Mouse (Mus musculus) CH12.LX (cell line): ENCODE results near the gene Skida1. TPM values are rescaled to one million over a fixed set of nuclear protein-coding genes. Genes with fewer than 3 reads are reported as not detected.
A peak's percentile ranks its signal among the peaks of the same experiment; 100 is the strongest.

ENCODE experiments used
- DNase-seq: peaks from one replicate; pipeline ENCODE4 v3.0.0-alpha.2; 2013; ENCODE audit errors: extremely low read depth
- H3K27ac ChIP-seq: 2 replicates; pipeline ENCODE4 v1.5.1; 2012; ENCODE audit warnings: low read depth, mild to moderate bottlenecking, control low read depth, moderate library complexity; ENCODE audit not compliant: insufficient read depth
- H3K27me3 ChIP-seq: replicated peaks from 2 replicates; pipeline ENCODE3; 2012; ENCODE audit warnings: inconsistent platforms
- H3K36me3 ChIP-seq, 2 experiments: replicated peaks in 1 of 2; 2 replicates each; pipeline versions ENCODE3 to v1.6.1; 2012; ENCODE audit warnings: inconsistent platforms in 1 of 2, low read length in 1 of 2, mild to moderate bottlenecking in 1 of 2, mixed read lengths in 1 of 2, moderate library complexity in 1 of 2; ENCODE audit not compliant: control insufficient read depth in 1 of 2, insufficient read depth in 1 of 2
- H3K4me1 ChIP-seq, 2 experiments: 2 replicates each; pipeline ENCODE4 v1.6.1; 2012; ENCODE audit warnings: inconsistent platforms in 1 of 2, moderate library complexity in 1 of 2; ENCODE audit not compliant: insufficient read depth in 2 of 2, control insufficient read depth in 1 of 2
- H3K4me2 ChIP-seq: 2 replicates; pipeline ENCODE4 v1.6.1; 2012; ENCODE audit warnings: low read depth, mild to moderate bottlenecking, control low read depth; ENCODE audit not compliant: poor library complexity, insufficient read depth, severe bottlenecking
- H3K4me3 ChIP-seq, 3 experiments: fragments of 150-350 bp in 1 of 3; sonication (generic) in 1 of 3; replicated peaks in 1 of 3; 2 replicates each; pipeline versions ENCODE3 to v1.5.1; 2011 to 2012; ENCODE audit warnings: low read depth in 2 of 3, low read length in 2 of 3, mild to moderate bottlenecking in 2 of 3, moderate library complexity in 2 of 3, control low read depth in 1 of 3, improper control_type of control experiment in 1 of 3, inconsistent platforms in 1 of 3, mixed read lengths in 1 of 3; ENCODE audit not compliant: poor library complexity in 1 of 3
- H3K79me2 ChIP-seq: replicated peaks from 2 replicates; pipeline ENCODE4 v1.6.1; 2012; ENCODE audit warnings: mild to moderate bottlenecking, moderate library complexity; ENCODE audit not compliant: control insufficient read depth, poor library complexity, insufficient read depth, severe bottlenecking; ENCODE audit errors: extremely low read depth
- H3K9ac ChIP-seq: 2 replicates; pipeline ENCODE4 v1.6.1; 2012; ENCODE audit warnings: low read depth, mild to moderate bottlenecking, control low read depth, moderate library complexity; ENCODE audit not compliant: insufficient read depth
- H3K9me3 ChIP-seq: replicated peaks from 2 replicates; pipeline ENCODE3; 2012; ENCODE audit warnings: low read length, inconsistent platforms, mixed read lengths
- CTCF ChIP-seq, 2 experiments: IDR thresholded peaks in 1 of 2; conservative IDR thresholded peaks in 1 of 2; 2 replicates each; pipeline ENCODE4 v1.5.1; 2011 to 2012; ENCODE audit warnings: low read depth in 2 of 2, low read length in 2 of 2, improper control_type of control experiment in 1 of 2, inconsistent platforms in 1 of 2, mild to moderate bottlenecking in 1 of 2, moderate library complexity in 1 of 2
- E2F4 ChIP-seq: IDR thresholded peaks from 2 replicates; pipeline ENCODE4 v1.6.1; 2011; ENCODE audit warnings: low read depth, low read length, improper control_type of control experiment; ENCODE audit not compliant: insufficient replicate concordance
- ELF1 ChIP-seq: IDR thresholded peaks from 2 replicates; pipeline ENCODE4 v1.6.1; 2014; ENCODE audit warnings: low read depth, mild to moderate bottlenecking, inconsistent platforms, low read length, improper control_type of control experiment
- IRF4 ChIP-seq: IDR thresholded peaks from 2 replicates; pipeline ENCODE4 v1.6.1; 2014; ENCODE audit warnings: low read depth, mild to moderate bottlenecking, inconsistent platforms, low read length, improper control_type of control experiment
- MXI1 ChIP-seq: IDR thresholded peaks from 2 replicates; pipeline ENCODE4 v1.6.1; 2011; ENCODE audit warnings: mild to moderate bottlenecking, low read depth, low read length, improper control_type of control experiment
- MYC ChIP-seq: IDR thresholded peaks from 2 replicates; pipeline ENCODE4 v1.6.1; 2011; ENCODE audit warnings: low read depth, mild to moderate bottlenecking, improper control_type of control experiment, low read length
- NELFE ChIP-seq: IDR thresholded peaks from 2 replicates; pipeline ENCODE4 v1.6.1; 2011; ENCODE audit warnings: low read depth, low read length, improper control_type of control experiment
- RAD21 ChIP-seq: IDR thresholded peaks from 2 replicates; pipeline ENCODE4 v1.6.1; 2011; ENCODE audit warnings: low read depth, mild to moderate bottlenecking, low read length, improper control_type of control experiment, moderate library complexity
- ZMIZ1 ChIP-seq: IDR thresholded peaks from 2 replicates; pipeline ENCODE4 v1.6.1; 2012; ENCODE audit warnings: low read depth, mild to moderate bottlenecking, inconsistent platforms, low read length, improper control_type of control experiment
- dilution Hi-C: fragments of 300-500 bp; cut with MboI; formaldehyde crosslinking; loops from 2 replicates; pipeline ENCODE4 v1.14.3; 2020; ENCODE audit warnings: low sequenced_read_pairs; ENCODE audit not compliant: extremely low pct_unique_long_range_greater_than_20kb, extremely low pct_ligation_motif_present
- in situ Hi-C: fragments of 300-500 bp; cut with MboI; formaldehyde crosslinking; loops from 3 replicates; pipeline ENCODE4 v1.14.3; 2019; ENCODE audit warnings: low sequenced_read_pairs, low pct_ligation_motif_present, low pct_unique_long_range_greater_than_20kb, mixed read lengths
- polyA plus RNA-seq: library from polyadenylated mRNA; unstranded; fragments of >175 nt; gene quantifications from 2 replicates; pipeline ENCODE4 v1.2.1, GENCODE M21; 2012; ENCODE audit warnings: low read depth; ENCODE audit not compliant: insufficient read length
- total RNA-seq, 2 experiments: library from RNA; depleted of rRNA; stranded (reverse); fragments of 300-350 nt in 1 of 2; fragments of >200 nt in 1 of 2; gene quantifications; 2 replicates each; pipeline ENCODE4 v1.2.3; 2012 to 2014

Skida1 gene
- total and polyA plus RNA-seq, 3 experiments, result 0.35 to 0.85 (median 0.36) TPM

- DNase-seq, result no peak
- H3K36me3 ChIP-seq, result no peaks in the 10 kb centered on the region
- no peaks in the 10 kb centered on the region for H3K9me3 ChIP-seq
- TF ChIP-seq ZMIZ1, result no peak
- no peak for TF ChIP-seq IRF4
- TF ChIP-seq E2F4, result no peak
- TF ChIP-seq ELF1, result no peak
- TF ChIP-seq RAD21, result no peak
- no peak for TF ChIP-seq MYC
- no peak for TF ChIP-seq CTCF (conservative IDR thresholded peaks at IDR 0.05 in 1 of 2, IDR thresholded peaks at IDR 0.05 in 1 of 2; ENCODE audit: low read depth in 2 of 2, low read length in 2 of 2)
- H3K27me3 ChIP-seq, result no peaks in the 10 kb centered on the region
- peaks cover 2 to 28% of the 10 kb centered on the region in 2 experiments; a peak in 2 of 4 replicates for H3K4me1 ChIP-seq
- no peak overlapping the region for H3K27ac ChIP-seq
- H3K79me2 ChIP-seq, result no peaks in the 10 kb centered on the region; the same call in 1 of the 2 replicates
- dilution Hi-C loops (no loop called here), in situ Hi-C loops (no loop called here)
- no peak overlapping the region for H3K4me3 ChIP-seq
- no peak overlapping the region for H3K9ac ChIP-seq
- H3K4me2 ChIP-seq, result no peak overlapping the region
Measured at GRCm38 (mm10) chr2:18052581-18052980, 3.7 kb upstream of the Skida1 start.

DNA sequence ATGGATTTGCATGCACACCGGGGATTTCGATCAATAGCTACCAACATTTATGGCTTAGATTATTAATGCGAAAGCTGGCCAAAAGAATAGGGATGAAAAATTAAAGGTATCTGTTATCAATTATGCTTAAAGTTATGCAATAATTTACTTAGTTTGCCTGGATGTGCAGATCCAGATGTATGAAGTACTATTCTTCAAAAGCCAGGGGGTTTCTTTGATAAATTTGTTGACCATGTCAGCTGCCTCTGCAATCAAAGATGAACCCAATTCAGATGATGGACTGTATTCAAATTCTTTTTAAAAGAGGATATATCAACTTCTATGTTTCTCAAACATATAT, 3.0 kb upstream of the Skida1 start:
- H3K27me3 ChIP-seq, result peaks cover 4% of the 10 kb centered on the region
- dilution Hi-C loops, result no loop called here
- H3K36me3 ChIP-seq, result no peaks in the 10 kb centered on the region
- no peak for DNase-seq
- TF ChIP-seq NELFE, result no peak
- H3K9me3 ChIP-seq, result no peaks in the 10 kb centered on the region
- H3K4me2 ChIP-seq, result no peak overlapping the region
- H3K4me1 ChIP-seq, result peaks cover 2 to 31% of the 10 kb centered on the region in 2 experiments; a peak in 2 of 4 replicates
- H3K79me2 ChIP-seq, result no peaks in the 10 kb centered on the region; the same call in 1 of the 2 replicates
- no peak overlapping the region for H3K4me3 ChIP-seq
- H3K9ac ChIP-seq, result no peak overlapping the region
- H3K27ac ChIP-seq, result no peak overlapping the region
- in situ Hi-C loops, result no loop called here

GRCm38 (mm10) chr2:18051026-18051830, 2.4 kb upstream of the Skida1 start:
- dilution Hi-C loops (no loop called here), in situ Hi-C loops (no loop called here)
- peaks cover 10% of the 10 kb centered on the region for H3K27me3 ChIP-seq

More at GRCm38 (mm10) chr2:18051026-18051830, 2.4 kb upstream of the Skida1 start:
- no peak for DNase-seq
- H3K79me2 ChIP-seq, result no peaks in the 10 kb centered on the region; the same call in 1 of the 2 replicates
- H3K9me3 ChIP-seq, result no peaks in the 10 kb centered on the region
- peak overlapping the region; percentile 49 for H3K9ac ChIP-seq
- H3K4me2 ChIP-seq, result peak overlapping the region; percentile 95; the same call in 1 of the 2 replicates
- TF ChIP-seq ZMIZ1 (no peak), MXI1 (no peak), MYC (0 out of 2 replicates have a peak, but pooled peaks have one; percentile 8)
- H3K27ac ChIP-seq, result 0 out of 2 replicates have a peak overlapping the region, but pooled peaks have one; percentile 79
- H3K36me3 ChIP-seq, result no peaks in the 10 kb centered on the region
- H3K4me3 ChIP-seq, result no peak overlapping the region
- H3K4me1 ChIP-seq, result peaks cover 2 to 35% of the 10 kb centered on the region in 2 experiments; a peak in 2 of 4 replicates
